Mouse (Mus musculus) testis, postnatal 14 days (tissue): Measurements from ENCODE around the gene Gm11214.

ENCODE experiments used
- DNase-seq: peaks from one replicate; pipeline ENCODE4 v3.0.0; 2021; ENCODE audit warnings: low spot score

The Gm11214 gene

GRCm38 (mm10) chr4:63661426-63661825, 1.8 kb downstream of the Gm11214 start:
- no peak for DNase-seq

- DNase-seq: no peak
Measured at GRCm38 (mm10) chr4:63659775-63660174, 3.4 kb downstream of the Gm11214 start.

- no peak for DNase-seq
Measured at GRCm38 (mm10) chr4:63659086-63659485, 4.1 kb downstream of the Gm11214 start.

- DNase-seq: no peak
Measured at GRCm38 (mm10) chr4:63654381-63654780, 8.8 kb downstream of the Gm11214 start.

GRCm38 (mm10) chr4:63643956-63644726, 19.0 kb downstream of the Gm11214 start:
- DNase-seq: no peak

GRCm38 (mm10) chr4:63639842-63640241, 23.3 kb downstream of the Gm11214 start:
- no peak for DNase-seq

- no peak for DNase-seq
Measured at GRCm38 (mm10) chr4:63638603-63639002, 24.6 kb downstream of the Gm11214 start.

- DNase-seq: no peak
Measured at GRCm38 (mm10) chr4:63633181-63633580, 30.0 kb downstream of the Gm11214 start.

GRCm38 (mm10) chr4:63627111-63627510, 36.1 kb downstream of the Gm11214 start:
- DNase-seq: no peak

GRCm38 (mm10) chr4:63625563-63626080, 37.6 kb downstream of the Gm11214 start:
- no peak for DNase-seq

- DNase-seq: no peak
Measured at GRCm38 (mm10) chr4:63622378-63622835, 40.8 kb downstream of the Gm11214 start, which contains the start of gene Tex48. Gene Tex48 (minus strand): TSS chr4:63622428.

GRCm38 (mm10) chr4:63621861-63622260, 41.3 kb downstream of the Gm11214 start:
- no peak for DNase-seq
